Mouse (Mus musculus) CD4-positive helper T cell, adult 2 months (primary cell): ENCODE data around the gene Mospd1.
A peak's percentile ranks its signal among the peaks of the same experiment; 100 is the strongest.

Experiments
- DNase-seq: peaks from one replicate; pipeline ENCODE4 v3.0.0-alpha.2; 2012; ENCODE audit warnings: low read depth, missing footprints, low spot score

Mospd1 gene

DNA sequence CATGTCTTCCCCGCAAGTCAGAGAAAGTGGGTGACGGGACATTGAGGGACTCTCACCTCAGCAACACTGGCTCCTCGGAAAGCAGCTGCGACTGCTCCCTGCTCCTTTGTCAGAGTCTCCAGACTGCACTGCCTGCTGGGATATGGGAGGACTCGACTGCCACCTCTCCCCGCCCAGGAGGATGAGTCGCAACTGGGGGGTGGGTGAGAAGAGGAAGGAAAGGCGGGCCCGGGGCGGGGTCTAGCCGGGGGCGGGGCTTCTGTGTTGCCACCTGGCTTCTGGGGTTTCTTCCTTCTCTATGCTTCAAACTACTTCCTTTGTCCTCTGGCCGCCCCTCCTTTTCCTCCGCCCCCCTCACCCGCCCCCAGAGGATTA, at the start of gene Mospd1:
Gene Mospd1, minus strand, starts transcription at position 137 of the 375 bp plus-strand sequence.
- peak; percentile 88 for DNase-seq

GRCm38 (mm10) chrX:53386362-53386761, 16.1 kb upstream of the Mospd1 start:
- DNase-seq: no peak

- no peak for DNase-seq
Measured at GRCm38 (mm10) chrX:53383122-53383521, 12.8 kb upstream of the Mospd1 start.

DNA sequence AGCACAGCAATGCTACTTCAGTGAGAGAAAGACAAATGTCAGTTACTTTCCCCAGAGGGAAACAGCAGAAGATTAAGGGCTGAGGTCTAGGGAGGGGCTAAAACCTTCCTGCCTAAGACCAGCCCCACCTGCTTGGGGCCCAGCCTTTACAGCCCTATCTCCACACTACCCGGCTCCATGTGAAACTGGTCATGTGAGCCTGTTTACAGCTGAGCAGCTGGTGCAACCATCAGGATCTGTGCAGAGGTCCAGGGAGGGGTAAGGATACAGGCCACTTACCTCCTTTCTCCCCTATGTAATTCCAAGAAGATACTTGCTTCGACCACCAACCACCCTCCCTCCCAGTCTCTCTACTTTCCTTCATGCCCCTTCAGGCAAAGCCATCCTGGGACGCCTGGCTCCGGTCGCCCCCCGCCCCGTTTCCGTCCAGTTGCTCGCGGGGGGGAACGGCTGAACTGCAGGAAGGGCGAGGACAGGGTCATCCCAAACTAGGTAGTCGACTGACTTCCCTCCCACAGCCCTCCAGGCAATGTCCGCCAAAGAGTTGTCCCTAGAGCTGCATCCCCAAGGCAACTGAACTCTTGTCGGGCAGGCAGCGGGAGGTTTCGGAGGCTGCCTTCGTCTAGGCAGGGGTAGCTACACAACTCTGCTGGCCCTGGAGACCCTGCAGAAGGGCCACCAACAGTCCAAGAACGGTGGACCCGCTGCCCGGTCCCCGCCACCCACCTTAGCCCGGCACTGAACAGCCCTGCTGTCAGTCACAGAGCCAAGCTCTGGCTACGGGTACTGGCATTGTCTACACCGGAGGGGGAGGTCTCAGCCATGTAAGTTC, 552 bp downstream of the Mospd1 start:
- DNase-seq: peak; percentile 33

GRCm38 (mm10) chrX:53364668-53365383, 5.5 kb downstream of the Mospd1 start:
- no peak for DNase-seq

GRCm38 (mm10) chrX:53348374-53348773, 21.9 kb downstream of the Mospd1 start:
- DNase-seq: no peak

DNA sequence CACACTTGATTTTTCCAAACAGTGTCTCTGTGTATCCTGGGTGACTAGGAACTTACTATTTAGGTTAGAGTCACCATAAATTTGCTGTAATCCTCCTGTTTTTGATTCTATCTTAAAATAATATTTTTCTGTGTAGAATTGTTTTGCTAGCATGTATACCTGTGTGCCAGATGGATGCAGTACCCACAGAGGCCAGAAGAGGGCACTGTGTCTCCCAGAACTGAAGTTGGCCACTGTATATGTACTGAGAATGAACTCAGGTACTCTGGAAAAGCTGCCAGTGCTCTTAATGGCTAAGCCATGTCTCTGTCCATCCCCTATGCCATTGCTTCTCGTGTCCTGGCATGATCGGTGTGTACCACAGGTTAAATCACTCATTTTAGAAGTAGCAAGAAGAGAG, 28.8 kb downstream of the Mospd1 start:
- peak; percentile 27 for DNase-seq

GRCm38 (mm10) chrX:53337355-53337754, 32.9 kb downstream of the Mospd1 start:
- no peak for DNase-seq

DNA sequence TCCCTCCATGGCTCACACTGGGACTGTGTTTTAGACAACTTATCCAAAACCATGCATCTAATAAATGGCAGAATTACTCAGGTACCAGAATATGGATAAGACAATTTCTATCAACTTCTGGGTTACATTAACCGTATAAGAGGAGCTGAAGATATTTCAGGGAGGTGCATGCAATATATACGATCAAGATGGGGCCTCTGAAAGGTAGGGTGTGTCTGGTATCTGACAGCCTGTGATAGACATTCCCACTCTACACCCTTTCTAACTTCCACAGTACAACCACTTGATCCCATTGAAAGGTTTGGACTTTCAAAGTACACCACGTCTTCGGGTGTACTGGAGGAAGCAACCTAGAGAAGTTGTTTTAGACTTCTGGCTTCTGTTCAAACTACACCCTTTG, 39.9 kb downstream of the Mospd1 start:
- no peak for DNase-seq

GRCm38 (mm10) chrX:53321111-53321510, 49.2 kb downstream of the Mospd1 start:
- DNase-seq: no peak

DNA sequence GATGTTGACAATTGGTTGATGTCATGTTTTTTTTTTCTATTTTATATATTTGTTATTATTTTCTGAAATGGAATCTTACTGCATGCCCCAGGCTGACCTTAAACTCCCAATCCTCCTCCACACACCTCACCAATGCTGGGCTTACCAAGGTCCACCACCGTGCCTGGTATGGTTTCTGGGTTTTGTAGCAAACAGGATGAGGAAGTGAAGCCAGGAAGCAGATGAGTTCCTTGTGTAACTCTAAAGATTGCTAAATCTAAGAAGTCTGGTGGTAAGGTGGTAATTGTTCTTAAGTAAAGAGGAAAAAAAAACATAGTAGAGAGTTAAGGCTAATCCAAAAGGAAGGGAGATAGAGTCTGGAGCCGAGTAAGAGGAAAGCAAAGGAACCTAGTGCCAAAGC, 49.7 kb downstream of the Mospd1 start:
- no peak for DNase-seq
